ENCODE assay signal across 13 mouse cellular contexts in the genomic region with DNA sequence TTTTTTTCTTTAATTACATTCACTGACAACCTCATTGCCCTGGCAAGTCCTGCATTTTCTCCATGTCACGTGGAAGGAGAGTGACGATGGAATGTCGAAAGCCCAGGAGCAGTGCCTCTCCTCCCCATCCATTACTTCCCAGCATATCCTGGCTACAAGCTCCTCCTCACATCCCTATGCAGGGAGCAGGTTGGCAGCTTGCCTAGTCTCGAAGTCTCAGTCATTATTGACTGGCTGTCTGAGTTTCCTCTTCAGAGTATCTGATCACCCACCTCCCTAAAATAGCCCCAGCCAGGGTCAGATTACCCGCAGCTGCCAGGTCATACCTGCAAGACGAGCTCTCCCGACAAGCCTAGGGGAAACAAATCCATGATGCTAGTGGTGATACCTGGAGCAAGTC.
DNase-seq lines count a peak whose midpoint lies in the region; ATAC-seq and TF ChIP-seq lines count a peak whose summit lies in the region.
"Had no signal": no experiment of that assay in that cellular context is flagged by ENCODE, and none has a peak within 500 bp of the region (broad histone marks: within the 10 kb centered on the region; RNA-seq: fewer than 3 reads in every experiment).

No protein-coding gene starts in this region.

- DNase-seq in kidney, postnatal 10 days, result peak; percentile 58
- DNase-seq in kidney, adult 11 months, result no peak
- peak; percentile 78 for DNase-seq in gastrocnemius, adult 2 months
- DNase-seq in heart, embryonic 10.5 days (ENCODE audit: low spot score), result no peak
- DNase-seq in retina, embryonic 14.5 days (ENCODE audit: low spot score), result no peak
- DNase-seq in ovary, adult 18-20 months (ENCODE audit: low spot score), result no peak
- DNase-seq: cerebellum, postnatal 36 days; layer of hippocampus, postnatal 36 days; liver; retina, postnatal 1 day; thymus, postnatal 14 days had no signal

- peaks cover 25% of the 10 kb centered on the region for H3K4me1 ChIP-seq in heart, embryonic 10.5 days
- peaks cover 3% of the 10 kb centered on the region; the same call in 1 of the 2 replicates for H3K4me1 ChIP-seq in lung, embryonic 16.5 days (replicated peaks; ENCODE audit: control insufficient read depth, insufficient read depth, low read length)

- no peaks in the 10 kb centered on the region for H3K9me3 ChIP-seq in heart, embryonic 10.5 days
- no peaks in the 10 kb centered on the region for H3K9me3 ChIP-seq in lung, embryonic 16.5 days (ENCODE audit: control insufficient read depth, low read length)

- no peak overlapping the region for H3K4me3 ChIP-seq in gastrocnemius, adult 2 months
- no peak overlapping the region for H3K4me3 ChIP-seq in heart, embryonic 10.5 days
- no peak overlapping the region for H3K4me3 ChIP-seq in lung, embryonic 16.5 days (ENCODE audit: low read length)

- peak; percentile 79 for ATAC-seq in lung, embryonic 16.5 days (ENCODE audit: low read depth)

- H3K27me3 ChIP-seq in heart, embryonic 10.5 days (ENCODE audit: insufficient read depth, poor library complexity, severe bottlenecking), result no peaks in the 10 kb centered on the region
- H3K27me3 ChIP-seq in lung, embryonic 16.5 days (ENCODE audit: control insufficient read depth, insufficient read depth, low read depth, low read length), result no peaks in the 10 kb centered on the region
- H3K27me3 ChIP-seq: CH12.LX had no signal

- WGBS in heart, embryonic 10.5 days, result 30% methylated on average over 7 of the region's 7 CpGs
- WGBS in lung, embryonic 16.5 days, result 14% methylated on average over 7 of the region's 7 CpGs

- no peaks in the 10 kb centered on the region for H3K36me3 ChIP-seq in heart, embryonic 10.5 days
- H3K36me3 ChIP-seq in lung, embryonic 16.5 days (ENCODE audit: control insufficient read depth, insufficient read depth, low read length), result no peaks in the 10 kb centered on the region

- H3K27ac ChIP-seq in gastrocnemius, adult 2 months, result peak overlapping the region; percentile 40; the same call in 1 of the 2 replicates
- H3K27ac ChIP-seq in heart, embryonic 10.5 days, result 0 out of 2 replicates have a peak overlapping the region, but pooled peaks have one; percentile 11
- H3K27ac ChIP-seq in lung, embryonic 16.5 days (ENCODE audit: low read length), result peak overlapping the region; percentile 74

- intact Hi-C loops in gastrocnemius, adult 2 months (cut with DNase I), result no loop called here

- no peak overlapping the region for H3K4me2 ChIP-seq in lung, embryonic 16.5 days (ENCODE audit: low read depth, low read length)

- H3K9ac ChIP-seq in lung, embryonic 16.5 days (ENCODE audit: low read length), result no peak overlapping the region

- TF ChIP-seq CTCF in gastrocnemius, adult 2 months (IDR thresholded peaks at IDR 0.05), result no peak

Comparison
In these comparisons a context has a peak if more than half of its experiments do, and no peak if none do; other contexts are left out.
1. DNase-seq: peak in kidney, postnatal 10 days (single experiment) and gastrocnemius, adult 2 months (single experiment); none in kidney, adult 11 months (single experiment), heart, embryonic 10.5 days (single experiment), retina, embryonic 14.5 days (single experiment) and ovary, adult 18-20 months (single experiment).
2. H3K27ac ChIP-seq: peak in every context shown above with its lines; median percentile 74 in lung, embryonic 16.5 days; 40 in gastrocnemius, adult 2 months; 11 in heart, embryonic 10.5 days.